Mouse (Mus musculus) urinary bladder, postnatal 36 days (tissue): ENCODE results near the gene Cfap300.

ENCODE experiments used
- DNase-seq, 2 experiments: peaks; one replicate each; pipeline ENCODE4 v3.0.0; 2022; ENCODE audit warnings: low spot score in 2 of 2, mixed read lengths in 1 of 2

Cfap300 gene

GRCm38 (mm10) chr9:7984287-7984686 lies 58.3 kb downstream of the Cfap300 start:
- DNase-seq = no peak

GRCm38 (mm10) chr9:7983665-7984064 lies 59.0 kb downstream of the Cfap300 start:
- DNase-seq = no peak

- no peak for DNase-seq
Observed at GRCm38 (mm10) chr9:7980162-7980561, 62.5 kb downstream of the Cfap300 start.

DNA sequence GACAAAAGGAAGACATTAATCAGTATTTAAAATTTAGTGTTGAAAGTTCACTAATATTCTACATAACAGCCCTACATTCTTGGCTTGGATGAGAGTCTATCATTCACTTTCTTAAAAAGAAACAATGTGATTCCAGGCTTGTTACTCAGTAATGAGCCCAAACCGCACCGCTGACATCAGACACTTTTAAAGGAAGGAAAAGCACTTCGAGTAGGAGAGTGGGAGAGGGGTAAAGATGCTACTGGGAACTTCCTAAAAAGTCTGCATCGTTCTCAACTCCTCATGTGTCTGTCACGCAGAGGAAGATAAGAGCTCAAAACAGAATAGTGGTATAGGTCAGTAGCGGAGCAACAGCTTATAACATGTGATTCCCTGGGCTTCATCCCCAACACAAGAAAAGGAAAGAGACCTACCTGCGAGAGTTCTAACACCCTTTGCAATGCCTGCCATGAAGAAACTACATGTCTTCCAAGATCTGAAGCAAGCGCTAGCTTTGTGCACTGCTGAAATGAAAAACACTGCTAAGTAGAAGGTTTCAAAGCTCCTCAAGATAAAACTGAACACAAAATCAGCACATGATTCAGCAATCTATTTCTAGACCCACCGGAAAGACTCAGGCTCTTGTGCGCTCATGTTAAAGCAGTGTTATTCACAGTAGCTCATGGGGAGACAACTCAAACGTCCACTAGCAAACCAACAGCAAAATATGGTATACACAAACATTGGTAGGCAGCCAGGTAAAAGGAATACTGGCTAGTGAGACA lies 63.3 kb downstream of the Cfap300 start:
- no peak for DNase-seq

DNA sequence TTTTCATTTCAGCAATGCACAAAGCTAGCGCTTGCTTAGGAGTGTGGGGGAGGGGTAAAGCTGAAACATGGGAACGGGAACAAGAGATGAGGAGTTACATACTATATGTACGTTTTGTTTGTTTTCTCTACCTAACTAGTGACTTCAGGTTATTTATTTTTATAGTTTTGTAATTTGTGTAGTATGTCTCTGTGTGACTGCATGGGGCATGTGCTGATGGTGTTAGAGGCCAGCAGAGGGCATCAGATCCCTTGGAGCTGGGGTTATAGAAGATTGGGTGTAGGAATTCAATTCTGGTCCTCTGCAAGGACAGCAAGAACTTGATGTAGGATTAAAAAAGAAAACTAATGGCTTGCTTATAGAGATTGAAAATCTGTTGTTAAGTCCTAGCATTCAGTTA lies 64.1 kb downstream of the Cfap300 start:
- DNase-seq = no peak

DNA sequence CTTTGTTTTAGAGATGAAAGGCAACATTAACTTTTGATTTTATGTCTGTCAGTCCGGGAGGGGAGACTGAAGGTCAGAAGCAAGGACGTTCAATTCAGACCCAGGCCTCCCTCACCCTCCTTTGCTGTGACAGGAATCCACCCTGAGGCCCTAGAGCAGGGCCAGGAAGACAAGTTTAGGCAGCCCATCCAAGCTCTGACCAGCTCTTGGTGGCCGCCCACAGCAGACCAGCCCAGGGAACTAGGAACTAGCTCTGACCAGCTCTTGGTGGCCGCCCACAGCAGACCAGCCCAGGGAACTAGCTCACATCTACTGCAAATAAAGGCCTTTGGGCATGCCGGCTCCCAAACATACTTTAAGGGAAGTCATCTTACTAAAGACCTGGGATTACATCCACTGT lies 65.0 kb downstream of the Cfap300 start:
- DNase-seq = no peak

GRCm38 (mm10) chr9:7971993-7972392 lies 70.6 kb downstream of the Cfap300 start:
- no peak for DNase-seq
